Mouse (Mus musculus) C2C12 (cell line): ENCODE measurements at regions not wholly inside any gene's neighbourhood (a gene's known extent, or its start where the extent isn't known, plus 50 kb on each side); places are given as distances from the start of the nearest gene placed in this dataset.

Source experiments
- CTCF ChIP-seq: IDR thresholded peaks from one replicate; pipeline ENCODE4 v1.5.1; 2011; ENCODE audit not compliant: control insufficient read depth, insufficient read depth, insufficient read length
- MAX ChIP-seq: IDR thresholded peaks from one replicate; pipeline ENCODE4 v1.6.1; 2011; ENCODE audit warnings: mild to moderate bottlenecking, control low read depth
- MYOD1 ChIP-seq: IDR thresholded peaks from one replicate; pipeline ENCODE4 v1.6.1; 2011; ENCODE audit warnings: low read depth; ENCODE audit not compliant: control insufficient read depth, insufficient read length

DNA sequence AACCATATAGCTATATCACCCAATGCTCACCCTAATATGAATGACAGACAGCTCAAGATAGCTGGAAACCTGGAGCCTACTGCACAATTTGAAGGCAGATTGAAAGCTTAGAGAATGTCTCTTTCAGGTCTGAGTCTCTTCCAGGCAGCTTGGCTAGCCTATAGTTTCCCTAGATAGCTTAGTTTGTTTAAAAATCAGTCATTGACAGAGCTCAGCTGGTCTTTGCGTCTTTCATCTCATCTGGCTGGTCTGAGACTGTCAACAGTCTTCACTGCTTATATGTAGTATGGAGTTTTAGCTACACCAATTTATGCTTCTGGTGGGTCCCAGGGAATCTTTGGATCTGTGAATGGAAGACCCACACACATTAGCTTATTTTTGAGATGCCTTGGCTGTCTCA, 188.4 kb upstream of the Sall1 start:
- TF ChIP-seq CTCF (no peak), MYOD1 (no peak), MAX (no peak)
